Mouse (Mus musculus): Measurements from ENCODE around the gene Oog1.
"Not testable (repeated sequence)": the region's sequence is repeated elsewhere in the genome, so short reads cannot be mapped to it uniquely, and the experiment has no call there.

Gene Oog1

GRCm38 (mm10) chr12:87602388-87602787 lies at the start of gene Oog1:
TSS of gene Oog1 (plus strand) at chr12:87602688.
- not testable (repeated sequence) for DNase-seq

- DNase-seq = not testable (repeated sequence)
Measured at GRCm38 (mm10) chr12:87601388-87601787, 1.1 kb upstream of the Oog1 start.

DNA sequence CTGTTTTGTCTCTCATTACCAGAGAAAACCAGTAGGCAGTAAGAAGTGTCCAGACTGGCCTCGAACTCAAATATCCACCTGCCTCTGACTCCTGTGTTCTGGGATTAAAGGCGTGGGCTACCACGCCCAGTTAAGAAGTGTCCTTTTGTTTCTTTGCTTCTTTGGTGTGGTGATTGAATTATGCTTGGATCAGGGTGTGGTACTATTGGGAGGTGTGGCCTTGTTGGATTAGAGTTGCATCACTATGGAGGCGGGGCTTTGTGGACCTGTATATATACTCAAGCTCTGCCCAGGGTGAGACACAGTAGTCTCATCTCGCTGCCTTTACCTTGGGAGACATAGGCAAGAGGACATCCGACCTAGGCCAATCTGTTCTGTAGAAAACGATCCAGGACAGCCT lies 16.1 kb downstream of the Oog1 start, which contains the start of gene Gm4027:
Gene Gm4027 (plus strand): TSS at position 301 of the 400 bp plus-strand sequence.
- DNase-seq = not testable (repeated sequence)

DNA sequence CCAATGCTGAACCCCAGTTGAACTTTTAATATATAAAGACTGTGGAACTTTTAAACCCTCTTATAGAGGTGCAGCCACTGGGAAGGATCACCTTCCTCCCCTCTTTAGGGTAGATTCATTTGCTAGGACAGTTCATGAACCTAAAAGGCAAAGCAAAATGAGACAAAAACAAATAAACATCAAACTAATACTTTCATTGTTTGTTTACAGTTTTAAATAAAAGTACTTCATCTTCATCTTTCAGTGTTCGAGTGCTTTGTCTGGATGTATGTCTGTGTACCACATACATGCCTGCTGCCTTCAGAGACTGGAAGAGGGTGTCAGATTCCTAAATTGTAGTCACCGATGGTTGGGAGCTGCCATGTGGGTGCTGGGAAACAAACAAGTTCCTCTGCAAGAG lies 42.0 kb downstream of the Oog1 start, which contains the start of gene Gm16381:
Gene Gm16381 (minus strand): TSS at position 101 of the 400 bp plus-strand sequence.
- not testable (repeated sequence) for DNase-seq

- DNase-seq = not testable (repeated sequence)
Measured at GRCm38 (mm10) chr12:87652916-87653703, 50.6 kb downstream of the Oog1 start.

All from lung, postnatal 36 days (tissue).